Mouse (Mus musculus) common myeloid progenitor, adult 5-6 weeks (primary cell): ENCODE measurements at regions not wholly inside any gene's neighbourhood (a gene's known extent, or its start where the extent isn't known, plus 50 kb on each side); places are given as distances from the start of the nearest gene placed in this dataset.
A peak's percentile ranks its signal among the peaks of the same experiment; 100 is the strongest.

Experiments
- ATAC-seq: replicated peaks from 2 replicates; pipeline ENCODE4 v1.8.0; 2016; ENCODE audit warnings: low read depth, mild to moderate bottlenecking, moderate TSS enrichment, inconsistent platforms; ENCODE audit not compliant: poor library complexity, severe bottlenecking

- ATAC-seq: peak; percentile 40; the same call in 1 of the 2 replicates
Observed at GRCm38 (mm10) chr16:50002456-50002788, 202.1 kb downstream of the Cd47 start.

- ATAC-seq: no peak
Observed at GRCm38 (mm10) chr16:50009046-50009445, 208.7 kb downstream of the Cd47 start.

GRCm38 (mm10) chr16:50009542-50009941, 209.2 kb downstream of the Cd47 start:
- peak; percentile 94 for ATAC-seq

- no peak for ATAC-seq
Observed at GRCm38 (mm10) chr16:50010074-50010473, 209.7 kb downstream of the Cd47 start.

- no peak for ATAC-seq
Observed at GRCm38 (mm10) chr16:50010532-50010971, 210.2 kb downstream of the Cd47 start.

- ATAC-seq: no peak
Observed at GRCm38 (mm10) chr16:50023885-50024284, 223.6 kb downstream of the Cd47 start.

GRCm38 (mm10) chr16:50026100-50026884, 226.0 kb downstream of the Cd47 start:
- ATAC-seq: no peak

- ATAC-seq: no peak
Observed at GRCm38 (mm10) chr16:50027189-50027588, 226.9 kb downstream of the Cd47 start.

- ATAC-seq: no peak
Observed at GRCm38 (mm10) chr16:50029711-50030110, 229.4 kb downstream of the Cd47 start.

- ATAC-seq: peak; percentile 84
Observed at GRCm38 (mm10) chr16:50030355-50030754, 230.0 kb downstream of the Cd47 start.

GRCm38 (mm10) chr16:50030905-50031369, 230.6 kb downstream of the Cd47 start:
- ATAC-seq: peak; percentile 64

- no peak for ATAC-seq
Observed at GRCm38 (mm10) chr16:50032798-50033197, 232.5 kb downstream of the Cd47 start.

GRCm38 (mm10) chr16:50036296-50036734, 236.0 kb downstream of the Cd47 start:
- ATAC-seq: no peak

GRCm38 (mm10) chr16:50044103-50044502, 243.8 kb downstream of the Cd47 start:
- peak; percentile 39 for ATAC-seq

GRCm38 (mm10) chr16:50045552-50046547, 245.5 kb downstream of the Cd47 start:
- peak; percentile 95 for ATAC-seq

- no peak for ATAC-seq
Observed at GRCm38 (mm10) chr16:50063540-50063939, 263.2 kb downstream of the Cd47 start.

GRCm38 (mm10) chr16:50065336-50066082, 265.2 kb downstream of the Cd47 start:
- ATAC-seq: no peak

GRCm38 (mm10) chr16:50069033-50069432, 268.7 kb downstream of the Cd47 start:
- peak; percentile 91 for ATAC-seq

- peak; percentile 30; the same call in 1 of the 2 replicates for ATAC-seq
Observed at GRCm38 (mm10) chr16:50070728-50071127, 270.4 kb downstream of the Cd47 start.

GRCm38 (mm10) chr16:50072853-50073360, 272.6 kb downstream of the Cd47 start:
- no peak for ATAC-seq
